Mouse (Mus musculus): ENCODE results near the gene Calm5. TPM values are rescaled to one million over a fixed set of nuclear protein-coding genes. Genes with fewer than 3 reads are reported as not detected.

The Calm5 gene
- polyA plus RNA-seq, 1 experiment from 2014 or later = not detected

DNA sequence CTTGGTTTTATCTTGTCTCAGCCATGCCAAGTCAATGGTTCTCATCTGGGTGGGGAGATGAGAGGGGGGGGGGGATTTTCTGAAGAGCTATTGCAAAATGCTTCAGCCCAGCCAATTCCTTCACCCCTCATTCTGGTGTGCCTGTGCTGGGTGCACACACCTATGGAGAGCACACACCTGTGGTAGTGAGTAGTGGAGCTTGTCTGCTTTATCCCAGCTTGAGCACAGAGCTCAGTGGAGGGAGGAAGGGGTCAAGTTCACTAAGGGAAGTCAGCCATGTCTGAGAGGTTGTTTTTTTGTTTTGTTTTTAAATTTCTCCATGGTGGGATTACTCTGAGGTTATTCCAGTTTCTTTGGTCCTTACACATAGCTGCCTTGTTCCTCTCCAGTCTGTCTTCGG lies 2.3 kb downstream of the Calm5 start:
- Histone ChIP-seq H3K4me3 (ENCODE audit: low read depth, low read length) (no peak overlapping the region), H3K9me3 (ENCODE audit: control insufficient read depth, low read length) (no peaks in the 10 kb centered on the region; the same call in 1 of the 2 replicates), H3K4me2 (ENCODE audit: low read depth, low read length, severe bottlenecking) (no peak overlapping the region), H3K27me3 (ENCODE audit: control insufficient read depth, insufficient read depth, low read length) (no peaks in the 10 kb centered on the region), H3K27ac (ENCODE audit: low read depth, low read length) (no peak overlapping the region), H3K9ac (ENCODE audit: low read length) (no peak overlapping the region), H3K4me1 (replicated peaks; ENCODE audit: control insufficient read depth, insufficient read depth, low read length) (no peaks in the 10 kb centered on the region), H3K36me3 (ENCODE audit: control insufficient read depth, insufficient read depth, low read length) (no peaks in the 10 kb centered on the region)
- WGBS = 87% methylated on average over 1 of the region's 1 CpGs
- no peak for DNase-seq (ENCODE audit: low spot score)
- no peak for ATAC-seq (replicated peaks; ENCODE audit: low FRiP score)

DNA sequence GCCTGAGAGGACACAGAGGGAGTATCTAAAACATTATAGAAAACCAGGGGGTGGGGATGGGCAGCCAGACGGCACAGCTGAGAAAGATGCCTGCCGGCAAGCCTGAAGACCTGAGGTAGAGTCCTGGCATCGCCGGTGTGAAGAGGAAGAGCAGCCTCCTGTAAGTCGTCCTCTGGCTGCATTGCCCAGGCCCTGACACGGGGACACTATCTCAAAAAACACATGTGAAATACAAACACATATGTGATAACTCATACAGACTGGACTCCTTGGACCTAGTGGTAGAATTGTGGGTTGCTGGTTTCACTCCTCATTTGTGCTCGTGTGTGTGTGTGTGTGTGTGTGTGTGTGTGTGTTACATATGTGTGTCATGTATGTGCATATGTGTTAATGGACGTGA lies 7.3 kb downstream of the Calm5 start:
- H3K4me1 ChIP-seq (replicated peaks; ENCODE audit: control insufficient read depth, insufficient read depth, low read length) = no peaks in the 10 kb centered on the region
- 89% methylated on average over 8 of the region's 8 CpGs for WGBS
- no peak overlapping the region for H3K27ac ChIP-seq (ENCODE audit: low read depth, low read length)
- DNase-seq (ENCODE audit: low spot score) = no peak
- H3K4me2 ChIP-seq (ENCODE audit: low read depth, low read length, severe bottlenecking) = no peak overlapping the region
- no peak overlapping the region for H3K4me3 ChIP-seq (ENCODE audit: low read depth, low read length)
- H3K36me3 ChIP-seq (ENCODE audit: control insufficient read depth, insufficient read depth, low read length) = no peaks in the 10 kb centered on the region
- ATAC-seq (replicated peaks; ENCODE audit: low FRiP score) = no peak
- no peak overlapping the region for H3K9ac ChIP-seq (ENCODE audit: low read length)
- no peaks in the 10 kb centered on the region; the same call in 1 of the 2 replicates for H3K9me3 ChIP-seq (ENCODE audit: control insufficient read depth, low read length)
- no peaks in the 10 kb centered on the region for H3K27me3 ChIP-seq (ENCODE audit: control insufficient read depth, insufficient read depth, low read length)

DNA sequence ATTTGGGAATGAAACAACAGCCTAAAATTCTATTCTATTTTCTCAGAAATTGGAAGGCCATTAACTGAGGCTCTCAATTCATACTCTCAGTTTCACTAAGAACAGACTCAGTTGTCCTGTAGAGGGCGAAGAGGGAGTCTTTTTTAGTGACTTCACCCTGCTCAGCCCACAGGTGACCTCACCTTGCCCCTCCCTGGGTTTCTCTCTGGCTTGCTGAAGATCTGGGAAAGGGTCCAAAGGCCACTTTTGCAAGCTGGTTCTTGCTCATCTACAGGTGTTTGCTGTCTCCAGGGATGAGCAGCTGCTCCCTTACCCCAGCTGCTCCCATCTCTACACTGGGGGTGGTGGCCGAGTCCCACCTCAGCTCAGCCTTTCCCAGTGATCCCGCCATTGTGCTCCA lies 8.4 kb downstream of the Calm5 start:
- WGBS = 76% methylated on average over 3 of the region's 3 CpGs
- Histone ChIP-seq H3K4me1 (replicated peaks; ENCODE audit: control insufficient read depth, insufficient read depth, low read length) (no peaks in the 10 kb centered on the region), H3K4me2 (ENCODE audit: low read depth, low read length, severe bottlenecking) (no peak overlapping the region), H3K27me3 (ENCODE audit: control insufficient read depth, insufficient read depth, low read length) (no peaks in the 10 kb centered on the region), H3K4me3 (ENCODE audit: low read depth, low read length) (no peak overlapping the region), H3K9me3 (ENCODE audit: control insufficient read depth, low read length) (no peaks in the 10 kb centered on the region; the same call in 1 of the 2 replicates), H3K9ac (ENCODE audit: low read length) (no peak overlapping the region), H3K27ac (ENCODE audit: low read depth, low read length) (no peak overlapping the region), H3K36me3 (ENCODE audit: control insufficient read depth, insufficient read depth, low read length) (no peaks in the 10 kb centered on the region)
- ATAC-seq (replicated peaks; ENCODE audit: low FRiP score) (no peak), DNase-seq (ENCODE audit: low spot score) (no peak)

DNA sequence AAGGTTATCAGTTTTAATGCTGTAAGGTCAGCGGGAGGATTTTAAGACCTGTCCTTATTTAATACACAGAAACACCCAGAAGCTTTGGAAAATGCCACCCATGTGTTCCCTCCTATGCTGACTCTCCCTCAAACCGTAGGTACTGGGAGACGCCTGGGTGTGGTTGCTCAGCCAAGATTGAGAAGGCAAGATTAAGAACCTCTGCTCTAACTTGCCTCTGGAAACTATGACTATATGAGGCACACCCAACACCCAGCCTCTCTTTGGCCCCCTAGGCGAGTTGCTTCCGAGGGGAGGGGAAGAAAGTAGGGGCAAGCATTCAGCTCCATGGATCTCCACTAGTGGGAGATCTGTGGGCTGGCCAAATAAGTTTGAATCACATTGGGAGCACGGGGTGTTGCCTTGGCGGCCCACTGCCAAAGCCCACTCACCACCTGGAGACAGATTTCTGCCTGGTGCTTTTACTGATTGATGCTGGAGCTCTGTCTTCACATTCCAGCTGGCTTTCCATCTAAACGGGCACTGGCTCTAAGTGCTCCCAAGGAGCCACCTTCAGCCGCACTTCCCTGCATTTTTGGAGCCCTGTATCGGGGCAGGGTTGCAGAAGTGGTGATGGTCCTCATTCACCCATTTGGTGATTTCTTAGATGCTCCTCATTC lies 9.1 kb downstream of the Calm5 start:
- 92% methylated on average over 10 of the region's 10 CpGs for WGBS
- H3K4me1 ChIP-seq (replicated peaks; ENCODE audit: control insufficient read depth, insufficient read depth, low read length) = no peaks in the 10 kb centered on the region
- H3K36me3 ChIP-seq (ENCODE audit: control insufficient read depth, insufficient read depth, low read length) = no peaks in the 10 kb centered on the region
- H3K4me2 ChIP-seq (ENCODE audit: low read depth, low read length, severe bottlenecking) = no peak overlapping the region
- DNase-seq (ENCODE audit: low spot score) (no peak), ATAC-seq (replicated peaks; ENCODE audit: low FRiP score) (no peak)
- no peaks in the 10 kb centered on the region for H3K27me3 ChIP-seq (ENCODE audit: control insufficient read depth, insufficient read depth, low read length)
- no peak overlapping the region for H3K4me3 ChIP-seq (ENCODE audit: low read depth, low read length)
- no peaks in the 10 kb centered on the region; the same call in 1 of the 2 replicates for H3K9me3 ChIP-seq (ENCODE audit: control insufficient read depth, low read length)
- no peak overlapping the region for H3K27ac ChIP-seq (ENCODE audit: low read depth, low read length)
- H3K9ac ChIP-seq (ENCODE audit: low read length) = no peak overlapping the region

DNA sequence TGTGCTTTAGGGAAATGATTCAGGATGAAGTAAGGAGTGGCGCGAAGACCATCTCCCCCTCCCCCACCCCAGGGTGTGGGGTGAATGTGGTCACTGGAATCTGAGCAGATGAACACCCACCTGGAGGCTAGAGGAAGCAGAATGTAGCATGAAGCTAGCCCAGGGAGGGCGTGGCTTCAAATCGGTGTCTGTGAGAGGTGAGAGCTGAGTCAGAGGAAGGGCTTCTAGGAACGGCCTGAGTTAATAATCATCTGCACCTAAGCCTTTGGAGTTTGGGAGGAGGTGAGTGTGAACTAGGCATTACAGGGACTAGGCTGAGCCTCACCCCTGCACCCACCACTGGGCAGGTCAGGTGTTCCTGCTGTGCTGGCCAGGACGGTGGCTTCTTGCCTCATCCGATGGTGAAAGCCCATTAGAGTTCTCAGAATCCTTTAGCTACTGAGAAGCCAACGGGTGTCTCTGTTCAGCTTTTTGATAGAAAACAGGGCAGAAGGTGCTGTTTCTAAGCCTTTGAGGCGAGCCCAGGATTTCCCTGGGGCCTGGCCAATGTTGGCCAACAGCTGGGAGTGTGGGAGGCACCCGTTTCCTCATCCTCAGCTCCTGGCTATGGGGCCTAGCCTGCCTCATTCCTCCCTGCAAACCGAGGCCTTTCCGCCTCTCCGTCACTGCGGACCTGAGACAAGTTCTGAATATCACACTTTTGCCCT lies 11.8 kb downstream of the Calm5 start:
- Histone ChIP-seq H3K27ac (ENCODE audit: low read depth, low read length) (no peak overlapping the region), H3K9me3 (ENCODE audit: control insufficient read depth, low read length) (no peaks in the 10 kb centered on the region), H3K27me3 (ENCODE audit: control insufficient read depth, insufficient read depth, low read length) (no peaks in the 10 kb centered on the region), H3K4me2 (ENCODE audit: low read depth, low read length, severe bottlenecking) (no peak overlapping the region), H3K9ac (ENCODE audit: low read length) (no peak overlapping the region), H3K36me3 (ENCODE audit: control insufficient read depth, insufficient read depth, low read length) (no peaks in the 10 kb centered on the region), H3K4me1 (replicated peaks; ENCODE audit: control insufficient read depth, insufficient read depth, low read length) (no peaks in the 10 kb centered on the region), H3K4me3 (ENCODE audit: low read depth, low read length) (no peak overlapping the region)
- DNase-seq (ENCODE audit: low spot score) (peak; percentile 27), ATAC-seq (replicated peaks; ENCODE audit: low FRiP score) (no peak)
- WGBS = 83% methylated on average over 14 of the region's 14 CpGs

DNA sequence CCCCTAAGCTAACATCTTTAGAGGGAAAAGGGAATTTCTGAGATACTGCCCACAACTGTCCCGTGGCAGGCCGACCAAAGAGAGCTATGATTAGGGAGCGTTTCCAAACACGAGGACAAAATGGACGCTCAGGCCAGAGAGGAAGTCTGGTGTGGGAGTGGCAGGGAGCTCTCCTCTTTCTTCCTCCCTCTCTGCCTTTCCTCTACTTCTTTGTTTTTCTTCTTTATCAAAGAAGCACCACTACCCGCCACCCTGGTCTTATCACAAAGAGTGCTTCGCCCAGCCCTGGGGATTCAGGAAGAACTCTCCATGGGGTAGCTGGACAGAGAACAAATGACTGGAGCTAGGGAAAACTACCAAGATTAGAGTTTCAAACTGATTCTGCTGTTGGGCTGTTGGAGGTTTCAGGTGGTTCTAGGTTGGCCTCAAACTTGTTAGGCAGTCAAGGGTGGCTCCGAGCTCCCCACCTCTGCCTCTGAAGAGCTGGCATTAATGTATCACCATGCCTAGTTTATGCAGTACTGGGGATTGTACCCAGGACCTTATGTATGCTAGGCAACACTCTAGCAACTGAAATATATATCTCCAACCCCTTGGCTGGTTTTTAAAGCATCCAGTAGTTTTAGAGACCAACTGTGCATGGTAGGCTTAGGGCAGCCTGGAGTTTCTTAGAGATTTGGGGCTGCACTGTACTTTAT lies 12.5 kb downstream of the Calm5 start:
- ATAC-seq (replicated peaks; ENCODE audit: low FRiP score) = no peak
- WGBS = 89% methylated on average over 8 of the region's 8 CpGs

DNA sequence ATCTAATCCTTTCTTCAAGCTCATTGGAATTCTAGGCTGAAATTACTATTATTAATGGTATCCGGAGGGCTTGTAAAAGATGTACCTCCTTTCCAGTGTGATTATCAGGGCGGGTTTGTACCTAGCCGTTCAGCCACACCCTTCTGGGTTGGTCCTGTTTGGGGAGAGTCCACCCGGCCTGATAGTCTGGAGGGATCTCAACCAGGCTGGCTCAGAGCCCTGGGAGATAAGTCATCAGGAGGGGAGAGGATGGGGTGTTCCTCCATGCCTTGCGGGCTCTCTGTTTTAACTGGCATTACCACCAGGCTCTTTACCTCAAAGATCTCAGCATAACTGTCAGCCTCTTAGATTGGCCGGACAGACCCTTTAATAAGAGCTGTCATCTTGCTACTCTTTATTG lies 13.2 kb downstream of the Calm5 start:
- H3K4me3 ChIP-seq (ENCODE audit: low read depth, low read length) = no peak overlapping the region
- no peak overlapping the region for H3K9ac ChIP-seq (ENCODE audit: low read length)
- no peaks in the 10 kb centered on the region for H3K9me3 ChIP-seq (ENCODE audit: control insufficient read depth, low read length)
- peak; percentile 63; the same call in 1 of the 2 replicates for ATAC-seq (replicated peaks; ENCODE audit: low FRiP score)
- H3K36me3 ChIP-seq (ENCODE audit: control insufficient read depth, insufficient read depth, low read length) = no peaks in the 10 kb centered on the region
- whole genome bisulfite sequencing = 83% methylated on average over 6 of the region's 6 CpGs
- H3K27me3 ChIP-seq (ENCODE audit: control insufficient read depth, insufficient read depth, low read length) = no peaks in the 10 kb centered on the region
- no peaks in the 10 kb centered on the region for H3K4me1 ChIP-seq (replicated peaks; ENCODE audit: control insufficient read depth, insufficient read depth, low read length)
- DNase-seq (ENCODE audit: low spot score) = peak; percentile 46
- no peak overlapping the region for H3K4me2 ChIP-seq (ENCODE audit: low read depth, low read length, severe bottlenecking)
- H3K27ac ChIP-seq (ENCODE audit: low read depth, low read length) = no peak overlapping the region

More for the DNA sequence above, 12.5 kb downstream of the Calm5 start:
- Histone ChIP-seq H3K27ac (ENCODE audit: low read depth, low read length) (no peak overlapping the region), H3K4me1 (replicated peaks; ENCODE audit: control insufficient read depth, insufficient read depth, low read length) (no peaks in the 10 kb centered on the region), H3K9ac (ENCODE audit: low read length) (no peak overlapping the region), H3K4me3 (ENCODE audit: low read depth, low read length) (no peak overlapping the region), H3K4me2 (ENCODE audit: low read depth, low read length, severe bottlenecking) (no peak overlapping the region), H3K27me3 (ENCODE audit: control insufficient read depth, insufficient read depth, low read length) (no peaks in the 10 kb centered on the region), H3K36me3 (ENCODE audit: control insufficient read depth, insufficient read depth, low read length) (no peaks in the 10 kb centered on the region), H3K9me3 (ENCODE audit: control insufficient read depth, low read length) (no peaks in the 10 kb centered on the region)
- DNase-seq (ENCODE audit: low spot score) = no peak

DNA sequence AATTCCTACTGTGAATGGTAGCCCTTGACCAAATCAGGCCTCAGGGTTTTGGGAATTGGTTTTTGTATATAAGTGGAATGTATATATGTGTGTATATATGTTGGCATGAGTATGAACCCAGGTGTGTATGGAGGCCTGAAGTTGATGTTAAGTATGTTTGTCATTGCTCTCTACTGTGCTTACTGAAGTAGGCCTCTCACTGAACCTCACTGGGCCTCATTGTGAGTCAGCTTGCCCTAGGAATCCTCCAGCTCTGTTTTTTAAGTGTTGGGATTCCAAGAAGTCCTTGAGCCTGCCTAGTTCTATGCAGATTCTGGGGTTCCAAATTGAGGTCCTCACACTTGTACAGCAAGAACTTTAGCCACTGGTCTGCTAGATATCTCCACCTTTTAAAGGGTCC lies 15.9 kb downstream of the Calm5 start:
- ATAC-seq (replicated peaks; ENCODE audit: low FRiP score) (no peak), DNase-seq (ENCODE audit: low spot score) (no peak)
- Histone ChIP-seq H3K36me3 (ENCODE audit: control insufficient read depth, insufficient read depth, low read length) (no peaks in the 10 kb centered on the region), H3K9ac (ENCODE audit: low read length) (no peak overlapping the region), H3K27ac (ENCODE audit: low read depth, low read length) (no peak overlapping the region), H3K4me2 (ENCODE audit: low read depth, low read length, severe bottlenecking) (no peak overlapping the region), H3K9me3 (ENCODE audit: control insufficient read depth, low read length) (no peaks in the 10 kb centered on the region), H3K4me3 (ENCODE audit: low read depth, low read length) (no peak overlapping the region), H3K27me3 (ENCODE audit: control insufficient read depth, insufficient read depth, low read length) (no peaks in the 10 kb centered on the region), H3K4me1 (replicated peaks; ENCODE audit: control insufficient read depth, insufficient read depth, low read length) (no peaks in the 10 kb centered on the region)

Data from forebrain, embryonic 11.5 days (tissue).